Mouse (Mus musculus) gastrocnemius, postnatal 4 days (tissue): ENCODE results near the gene Ampd2. TPM values are rescaled to one million over a fixed set of nuclear protein-coding genes. Genes with fewer than 3 reads are reported as not detected.

Source experiments
- DNase-seq, 2 experiments: peaks; one replicate each; pipeline ENCODE4 v3.0.0; 2021 to 2022; ENCODE audit warnings: low spot score in 2 of 2, mixed read lengths in 2 of 2
- long read RNA-seq, 2 experiments: library from polyadenylated mRNA; stranded (forward); transcript quantifications; one replicate each; pipeline ENCODE4 v2.0.0; 2021
- total RNA-seq, 2 experiments: library from RNA; stranded (reverse); gene quantifications; 2 replicates each; pipeline ENCODE4 v1.2.3; 2021

Gene Ampd2
- 10 to 100 TPM; 20.2 to 22.2 TPM for total RNA-seq
- long read RNA-seq, experiment 1, partial matches to known transcripts: 4 of 22 reads
- long read RNA-seq, experiment 1, other reads (novel, unspliced or antisense): 10 of 22 reads
- long read RNA-seq, experiment 2, transcript Ampd2-203 (18 exons, 3,650 nt): major isoform, 6 of 39 reads
- long read RNA-seq, experiment 2, partial matches to known transcripts: 9 of 39 reads
- long read RNA-seq, experiment 2, other reads (novel, unspliced or antisense): 19 of 39 reads

DNA sequence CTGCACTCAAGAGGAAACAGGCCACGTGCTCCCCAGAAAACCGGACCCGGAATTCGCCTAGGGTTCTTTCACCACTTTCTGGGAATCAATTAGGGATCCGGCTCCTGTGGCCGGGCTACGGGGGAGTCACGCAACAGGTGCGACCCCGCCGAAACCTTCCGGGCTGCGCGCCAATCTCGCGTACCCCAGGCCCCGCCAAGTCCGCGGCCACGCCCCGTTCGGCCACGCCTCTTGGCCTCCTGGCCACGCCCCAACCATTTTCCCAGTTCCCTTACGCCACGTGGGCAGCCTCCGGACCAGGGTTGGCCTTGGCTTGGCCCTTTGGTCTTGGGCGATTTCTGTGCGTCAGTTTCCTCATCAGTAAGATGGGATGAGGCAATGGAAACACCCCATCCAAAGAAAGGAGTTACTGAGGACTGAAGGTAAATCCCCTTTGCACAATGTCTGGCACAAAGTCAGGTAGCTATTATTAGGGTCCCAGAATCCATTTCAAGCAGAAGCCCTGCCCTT, at the start of gene Ampd2:
Ampd2 (minus strand) TSS at position 182 of the 510 bp plus-strand sequence.
- DNase-seq: peak; percentile 75 to 81

DNA sequence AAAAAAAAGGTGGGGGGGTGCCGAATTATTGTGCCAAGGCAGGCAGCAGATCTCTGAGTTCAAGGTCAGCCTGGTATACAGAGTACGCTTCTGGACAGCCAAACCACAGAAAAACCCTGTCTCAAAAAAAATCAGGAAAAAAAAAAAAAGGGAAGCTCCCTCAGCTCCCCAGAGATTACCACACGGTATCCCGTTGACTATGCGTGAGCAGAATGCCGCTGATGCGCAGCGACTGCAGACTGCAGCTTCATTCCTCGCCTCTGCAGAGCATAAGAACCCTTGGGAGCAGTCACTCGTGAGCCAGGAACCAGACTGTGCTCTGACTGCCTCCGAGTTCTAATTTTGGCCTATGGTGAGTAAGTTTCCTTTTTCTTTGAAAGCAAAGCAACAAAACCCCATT, 48.2 kb upstream of the Ampd2 start:
- no peak for DNase-seq

DNA sequence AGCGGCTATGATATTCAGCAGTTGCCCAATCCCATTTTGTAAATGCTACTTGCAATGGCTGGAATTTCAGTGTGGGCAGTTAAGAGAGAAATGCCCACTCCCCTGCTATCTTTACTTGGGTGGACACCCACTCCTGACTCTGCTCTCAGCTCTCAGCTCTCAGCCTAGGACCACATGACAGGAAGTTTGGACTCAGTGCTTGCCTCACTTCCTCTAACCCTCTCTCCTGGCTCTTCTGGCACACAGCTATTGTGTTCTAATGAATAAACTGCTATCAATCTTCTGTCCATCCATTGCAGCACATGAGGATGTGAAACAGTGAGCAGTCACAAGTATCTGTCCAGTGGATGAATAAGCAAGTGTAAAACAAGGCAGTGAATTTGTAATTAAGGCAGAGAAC, 46.0 kb upstream of the Ampd2 start:
- no peak for DNase-seq

DNA sequence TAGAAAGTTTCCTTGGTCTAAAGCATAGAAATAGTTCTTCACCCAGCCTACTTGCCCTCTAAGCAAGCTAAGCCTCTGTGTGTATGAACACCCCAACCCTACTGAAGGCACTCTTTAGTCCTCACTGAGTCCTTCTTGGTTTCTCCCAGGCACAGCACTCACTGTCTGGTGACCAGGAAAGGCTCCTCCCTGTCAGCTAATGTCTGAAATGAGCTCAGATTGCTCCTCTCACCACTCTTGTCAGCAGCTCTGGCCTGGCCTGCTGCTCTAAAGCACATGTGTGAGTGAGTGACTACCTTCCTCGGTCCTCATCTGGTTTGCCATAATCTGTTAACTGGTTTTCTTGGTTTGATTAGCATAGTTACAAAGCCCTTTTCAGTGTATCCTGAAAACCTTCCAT, 45.4 kb upstream of the Ampd2 start:
- no peak for DNase-seq

DNA sequence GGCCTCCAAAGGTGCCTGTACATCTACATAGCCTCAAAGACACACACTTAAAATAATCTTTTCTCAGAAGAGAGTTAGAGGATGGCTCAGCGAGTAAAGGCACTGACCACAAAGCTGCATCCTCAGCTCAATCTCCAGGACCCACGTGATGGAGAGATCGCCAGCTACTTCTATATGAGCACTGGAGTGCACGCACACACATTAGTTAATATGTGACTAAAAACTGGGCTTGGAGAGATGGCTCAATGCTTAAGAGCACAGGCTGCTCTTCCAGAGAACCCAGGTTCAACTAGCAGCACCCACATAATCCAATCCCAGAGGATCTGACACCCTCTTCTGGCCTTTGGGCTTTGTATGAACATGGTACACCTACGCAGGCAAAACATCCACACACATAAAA, 44.8 kb upstream of the Ampd2 start:
- DNase-seq: no peak

DNA sequence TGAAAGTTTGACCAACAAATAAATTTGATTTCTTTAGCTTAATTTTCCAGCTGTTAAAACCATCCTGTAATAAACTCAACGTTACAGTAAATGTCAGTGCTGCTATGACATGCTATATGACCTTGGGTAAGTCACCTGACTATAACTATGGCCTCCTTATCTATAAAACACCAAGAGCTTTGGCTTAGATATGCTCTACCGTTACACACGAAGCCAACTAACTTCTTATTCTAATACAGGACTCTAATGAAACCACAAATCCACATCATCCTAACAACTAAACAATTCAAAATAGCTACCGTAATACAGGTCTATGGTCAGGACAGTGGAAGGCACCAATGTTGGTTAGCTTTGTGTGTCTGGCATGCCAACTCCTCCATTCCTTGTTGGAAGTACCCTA, 43.4 kb upstream of the Ampd2 start:
- no peak for DNase-seq

DNA sequence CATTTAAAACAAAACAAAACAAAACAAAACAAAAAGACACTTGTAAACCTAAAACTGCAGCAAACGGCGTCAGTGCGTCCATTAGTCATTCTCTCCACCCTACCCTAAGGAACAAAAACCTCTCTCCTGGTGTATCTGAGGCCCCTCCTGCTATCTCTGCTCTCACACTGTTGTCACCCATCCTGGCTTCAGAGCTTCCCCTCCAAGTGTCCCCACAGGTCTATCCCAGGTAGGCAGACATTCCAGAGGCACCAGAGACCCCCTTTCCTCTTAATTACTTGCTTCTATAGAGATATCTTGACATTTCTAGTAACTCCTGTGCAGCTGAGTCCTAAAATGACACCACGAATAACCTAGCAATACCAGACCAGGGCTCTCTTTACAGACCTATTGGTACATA, 42.9 kb upstream of the Ampd2 start:
- no peak for DNase-seq

DNA sequence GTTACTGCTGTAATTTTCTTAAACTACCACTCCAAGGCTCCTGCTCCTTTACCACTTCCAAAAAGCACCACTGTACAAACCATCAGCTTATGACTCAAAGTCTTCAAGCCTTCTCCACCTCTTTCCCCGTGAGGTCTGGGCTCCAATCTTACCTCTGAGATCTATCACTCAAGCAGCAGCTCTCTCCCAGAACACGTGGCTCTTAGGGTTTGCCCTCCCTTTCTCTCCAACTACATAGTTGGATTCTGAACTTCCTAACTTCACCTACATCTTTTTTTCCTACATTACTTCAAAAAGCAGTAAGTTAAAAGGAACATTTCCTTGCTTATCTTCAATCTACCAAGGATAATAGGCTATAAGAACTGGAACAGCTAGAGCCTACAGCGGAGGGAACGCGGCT, 42.1 kb upstream of the Ampd2 start:
- no peak for DNase-seq

DNA sequence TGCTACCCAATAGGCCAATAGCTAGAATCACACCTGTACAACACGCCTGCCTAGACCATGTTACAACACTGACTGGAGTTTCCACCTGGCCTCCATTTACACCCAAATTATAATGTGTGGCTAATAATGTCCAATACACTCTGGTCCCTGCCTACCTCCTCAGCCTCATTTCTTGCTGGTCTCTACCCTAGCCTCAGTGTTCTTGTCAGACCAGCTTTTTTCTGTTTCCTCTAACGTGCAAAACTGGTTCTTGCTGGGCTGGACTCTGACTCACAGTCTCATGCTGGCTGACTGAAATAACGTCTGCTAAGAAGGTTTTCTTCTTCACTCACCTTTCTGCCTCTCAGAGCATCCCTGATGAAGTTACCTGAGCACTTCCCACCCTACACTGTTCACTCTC, 39.9 kb upstream of the Ampd2 start:
- no peak for DNase-seq

DNA sequence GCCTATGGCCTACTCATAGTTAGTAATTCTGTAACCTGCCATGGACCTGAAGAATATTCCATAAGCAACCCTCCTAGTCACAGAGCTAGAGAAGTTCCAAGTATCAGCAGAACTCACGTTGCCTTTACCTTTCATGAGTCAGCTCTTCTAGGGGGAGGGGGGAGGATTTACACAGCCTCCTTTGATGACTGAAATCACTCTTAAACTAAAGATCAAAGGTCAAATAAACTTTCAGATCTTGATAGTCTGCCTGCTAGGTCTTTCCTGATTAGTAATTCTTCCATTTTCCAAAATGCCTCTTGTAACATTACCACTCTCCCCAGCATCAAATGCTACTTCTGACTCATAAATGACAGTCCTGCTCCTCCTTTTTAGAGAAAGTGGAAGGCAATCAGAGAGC, 37.7 kb upstream of the Ampd2 start:
- no peak for DNase-seq

DNA sequence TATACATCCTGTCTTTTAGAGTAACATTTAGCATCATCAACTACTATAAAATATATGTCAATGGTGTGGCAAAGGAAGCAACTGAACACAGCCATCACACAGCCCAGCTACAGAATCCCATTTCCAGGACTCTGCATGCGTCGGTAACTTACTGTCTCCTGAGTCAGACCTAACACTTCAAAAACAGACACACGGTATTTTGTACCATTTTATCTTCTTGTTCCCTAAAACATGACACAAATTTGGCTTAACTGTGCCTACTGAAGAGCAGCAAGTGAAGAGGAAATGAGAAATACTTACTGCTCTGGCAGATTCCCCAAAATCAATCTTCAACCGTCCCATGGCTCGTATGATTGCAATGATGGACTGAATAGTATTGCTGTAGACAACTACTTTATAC, 36.8 kb upstream of the Ampd2 start:
- DNase-seq: no peak

DNA sequence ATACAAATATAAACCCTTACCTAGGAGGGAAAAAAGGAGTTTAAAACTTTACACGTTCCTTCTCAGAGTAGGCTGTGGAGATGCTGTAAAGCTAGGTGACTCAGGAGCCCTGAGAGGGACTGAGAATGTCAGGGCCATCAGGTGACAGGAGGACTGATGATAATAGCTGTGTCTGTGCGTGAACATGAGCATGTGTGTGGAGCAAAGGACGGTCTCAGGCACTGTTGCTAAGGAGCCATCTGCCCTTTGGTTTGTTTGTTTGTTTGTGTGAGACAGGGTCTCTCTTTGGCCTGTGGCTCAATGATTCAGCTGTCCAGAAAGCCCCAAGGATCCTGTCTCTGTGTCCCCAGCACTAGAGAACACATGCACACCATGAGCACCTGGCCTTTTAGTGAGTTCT, 34.6 kb upstream of the Ampd2 start:
- DNase-seq: no peak

DNA sequence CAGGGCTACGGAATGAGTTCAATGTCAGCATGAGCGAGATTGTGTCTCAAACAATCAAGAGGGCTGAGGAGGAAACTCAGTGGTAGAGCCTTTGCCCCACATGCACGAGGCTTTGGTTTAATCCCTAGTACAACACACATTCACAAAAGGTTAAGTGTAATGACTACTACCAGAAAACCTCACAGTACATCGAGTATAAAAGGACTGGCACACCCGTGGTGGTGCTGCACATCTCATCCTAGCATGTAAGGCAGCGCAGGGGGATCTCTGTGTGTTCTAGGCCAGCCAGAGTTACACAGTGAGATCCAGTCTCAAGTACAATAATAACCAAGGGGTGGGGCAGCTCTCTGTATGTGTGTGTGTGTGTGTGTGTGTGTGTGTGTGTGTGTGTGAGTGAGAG, 31.0 kb upstream of the Ampd2 start:
- DNase-seq: no peak

DNA sequence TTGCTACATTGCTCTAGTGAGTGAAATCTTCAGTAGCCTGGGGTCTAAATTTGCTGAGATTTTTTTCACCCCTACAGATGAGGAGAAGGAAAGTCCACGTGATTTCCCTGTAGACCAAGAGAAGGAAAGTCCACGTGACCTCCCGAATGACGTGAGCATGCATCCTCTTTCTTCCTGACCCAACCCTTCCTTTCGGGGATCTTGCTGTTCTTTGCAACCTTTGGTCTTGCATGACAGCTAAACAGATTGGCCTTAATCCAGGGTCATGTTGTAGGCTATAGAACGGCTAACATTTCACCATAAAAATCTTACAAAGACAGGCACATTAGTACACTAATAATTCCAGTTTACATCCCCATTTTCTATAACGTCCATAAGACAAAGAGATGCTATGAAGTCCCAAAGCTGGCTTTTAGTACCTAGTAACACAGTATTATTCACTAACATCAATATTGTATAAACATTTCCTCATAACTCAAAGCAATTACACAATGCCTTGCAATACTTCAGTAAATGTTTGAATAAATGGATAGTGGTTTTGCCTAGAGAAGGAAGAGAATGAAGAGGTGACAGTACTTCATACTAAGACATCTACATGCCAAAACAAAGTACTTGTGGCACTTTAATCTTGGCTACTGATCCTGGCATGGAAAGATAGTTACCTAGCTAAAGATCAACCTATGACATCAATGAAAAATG, 27.3 kb upstream of the Ampd2 start:
- DNase-seq: no peak

DNA sequence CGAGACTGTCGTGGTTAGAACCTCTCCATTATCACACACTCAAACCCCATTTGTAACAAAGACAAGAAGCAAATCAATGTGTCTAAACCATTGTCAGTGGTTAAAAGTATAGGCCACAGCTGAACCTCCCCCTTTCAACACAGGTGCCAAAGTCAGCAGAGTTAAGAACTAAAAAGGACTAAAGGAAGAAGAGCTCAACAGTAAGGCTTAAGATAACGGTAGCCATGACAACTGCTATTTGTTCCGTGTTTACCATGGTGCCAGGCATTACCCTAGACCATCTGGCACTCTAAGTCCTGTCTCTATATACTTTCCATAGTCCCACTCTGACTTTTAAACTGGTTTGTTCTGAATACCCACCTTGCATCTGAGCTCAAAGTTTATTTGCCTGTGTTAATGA, 26.2 kb upstream of the Ampd2 start:
- no peak for DNase-seq

DNA sequence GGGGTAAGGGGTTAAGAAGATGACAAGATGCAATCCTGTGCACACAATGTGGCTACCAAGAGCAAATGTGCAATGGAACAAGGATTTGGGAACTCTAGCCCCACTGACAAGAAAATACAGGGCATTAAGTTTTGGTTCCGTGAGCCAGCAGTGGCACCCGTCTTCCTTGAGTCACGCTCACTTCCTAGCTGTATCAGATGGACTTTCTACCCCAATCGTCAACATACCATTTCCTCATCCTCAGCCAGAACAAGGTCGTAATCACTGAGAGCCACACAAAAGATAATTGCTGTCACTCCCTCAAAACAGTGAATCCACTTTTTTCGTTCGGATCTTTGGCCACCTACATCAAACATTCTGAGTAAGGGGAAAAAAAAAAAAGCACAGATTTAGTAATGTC, 25.8 kb upstream of the Ampd2 start:
- DNase-seq: no peak

DNA sequence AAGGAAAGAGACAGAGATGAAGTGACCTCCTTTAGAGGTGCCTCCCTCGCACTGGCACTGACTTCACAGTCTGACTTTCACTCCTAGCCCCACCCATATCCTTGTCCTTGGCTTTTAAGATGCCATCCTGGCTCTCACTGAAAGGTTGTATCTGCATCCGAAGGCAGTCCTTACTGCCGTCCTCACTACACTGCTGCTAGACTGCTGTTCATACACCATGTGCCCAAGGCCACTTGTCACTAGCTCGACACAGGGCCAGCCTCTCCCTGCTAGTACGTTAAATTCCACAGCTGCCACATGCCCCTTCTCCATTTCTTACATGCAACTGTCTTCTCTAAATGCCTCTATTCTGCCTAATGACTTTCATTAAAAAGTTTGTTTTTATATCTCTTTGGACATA, 24.9 kb upstream of the Ampd2 start:
- DNase-seq: no peak

DNA sequence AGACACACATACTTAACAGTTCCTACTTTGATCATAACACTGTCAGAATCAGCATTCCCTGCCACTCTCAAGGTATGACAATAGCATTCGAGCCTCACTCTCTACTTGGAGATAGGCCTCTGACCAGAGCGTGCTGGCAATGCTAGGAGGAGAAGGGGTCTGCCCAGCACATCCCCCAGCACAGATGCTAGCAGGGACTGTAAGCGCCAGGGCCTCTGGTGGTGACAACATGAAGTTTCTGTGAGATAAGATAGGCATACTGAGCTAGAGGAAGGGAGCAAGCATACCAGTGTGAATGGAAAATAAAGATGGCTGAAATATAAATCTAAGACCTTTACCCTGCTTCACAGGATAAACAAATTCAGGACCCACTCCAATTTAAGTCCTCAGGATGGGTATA, 18.8 kb upstream of the Ampd2 start:
- no peak for DNase-seq

DNA sequence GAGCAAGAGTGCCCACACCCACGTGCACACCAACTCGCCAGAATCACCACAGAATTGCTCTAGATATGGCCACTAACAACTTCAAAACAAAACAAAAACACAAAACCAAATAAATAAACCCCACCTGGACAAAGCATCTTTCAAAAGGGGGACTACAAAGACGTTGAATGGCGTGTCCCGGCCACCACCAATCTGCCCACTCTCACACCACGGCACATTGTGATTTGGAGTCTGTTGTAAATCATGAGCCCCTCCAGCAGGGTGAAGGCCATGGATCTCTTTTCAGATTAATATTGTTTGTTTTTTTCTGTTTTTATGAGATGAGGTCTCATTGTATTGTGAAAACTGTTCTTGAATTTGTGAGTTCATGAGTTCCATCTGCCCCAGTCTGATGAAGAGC, 15.6 kb upstream of the Ampd2 start:
- DNase-seq: no peak

DNA sequence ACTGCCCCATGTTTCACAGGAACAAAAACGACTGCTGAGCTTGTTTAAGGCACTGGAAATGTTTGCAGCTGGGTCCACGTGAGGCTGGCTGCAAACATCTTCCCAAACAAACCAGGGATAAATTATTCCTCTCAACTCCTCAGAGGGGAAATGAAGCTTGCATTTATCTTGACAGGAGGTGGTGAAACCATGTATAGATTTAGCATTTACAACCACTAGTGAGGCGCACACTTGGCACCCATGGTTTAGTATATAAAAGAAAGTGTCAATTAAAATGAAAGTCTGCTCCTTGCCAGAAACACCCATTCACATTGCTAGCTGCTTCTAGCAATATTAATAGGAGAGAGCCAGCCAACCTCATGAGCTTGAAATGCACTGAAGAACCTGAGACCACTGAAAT, 15.1 kb upstream of the Ampd2 start:
- no peak for DNase-seq

DNA sequence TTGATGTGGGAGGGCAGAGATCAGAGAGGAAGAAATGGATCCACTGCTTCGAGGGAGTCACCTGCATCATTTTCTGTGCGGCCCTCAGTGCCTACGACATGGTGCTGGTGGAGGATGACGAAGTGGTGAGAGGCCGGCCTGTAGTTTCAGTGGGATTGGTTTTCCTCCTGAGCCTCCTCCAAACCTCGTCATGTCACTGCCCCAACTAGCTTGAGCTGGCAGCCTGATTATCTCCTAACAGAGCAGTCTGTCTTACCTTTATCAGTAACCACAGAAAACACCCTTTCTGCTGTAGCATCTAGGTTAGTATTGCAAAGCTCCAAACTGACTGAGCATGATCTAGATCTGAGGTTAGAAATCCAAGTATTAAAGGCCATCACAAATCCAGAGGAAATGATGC, 11.9 kb upstream of the Ampd2 start:
- no peak for DNase-seq

DNA sequence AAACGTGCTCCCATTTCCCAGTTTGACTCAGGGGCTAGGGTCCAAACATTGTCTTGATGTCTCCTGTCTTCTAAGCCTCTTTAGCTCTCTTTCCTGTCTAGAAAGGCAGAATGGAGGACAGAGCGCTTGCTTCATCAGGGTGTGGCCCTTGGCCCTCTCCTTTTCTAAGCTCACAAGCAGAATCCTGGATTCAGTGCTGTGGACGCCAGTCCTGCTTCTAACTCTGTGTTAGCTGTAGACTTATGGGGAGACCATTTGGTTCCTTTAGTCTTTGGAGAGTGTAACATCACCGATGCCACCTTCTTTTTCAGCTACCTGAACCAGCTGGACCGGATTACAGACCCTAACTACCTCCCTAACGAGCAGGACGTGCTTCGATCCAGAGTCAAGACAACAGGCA, 11.2 kb upstream of the Ampd2 start:
- no peak for DNase-seq

DNA sequence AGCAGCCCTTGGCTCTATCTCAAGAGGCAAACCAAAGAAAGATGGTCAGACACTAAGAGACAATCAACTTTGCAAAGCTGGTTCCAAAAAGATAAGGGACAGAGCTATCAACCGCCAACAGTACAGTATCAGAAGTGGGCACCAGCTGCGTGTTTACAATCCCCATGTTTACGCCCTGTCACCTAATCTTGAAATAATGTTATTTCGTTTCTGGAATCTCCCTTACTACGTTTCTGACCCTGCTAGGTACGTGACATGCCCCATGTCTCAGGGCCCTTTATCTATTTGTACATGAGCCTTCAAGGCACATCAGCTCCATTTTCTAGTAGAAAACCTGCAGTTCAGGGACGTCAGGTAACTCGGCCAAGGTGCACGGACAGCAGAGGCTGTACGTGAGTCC, 10.3 kb upstream of the Ampd2 start:
- no peak for DNase-seq
